Mouse (Mus musculus) limb, embryonic 15.5 days (tissue): ENCODE measurements at regions not wholly inside any gene's neighbourhood (a gene's known extent, or its start where the extent isn't known, plus 50 kb on each side); places are given as distances from the start of the nearest gene placed in this dataset.

Experiments
- ATAC-seq: fragments of 200-750 bp; cut with Nextera tagmentation; 2 replicates; pipeline ENCODE4 v1.8.0; 2017; ENCODE audit warnings: low read depth, moderate TSS enrichment; ENCODE audit not compliant: insufficient number of reproducible peaks, low FRiP score, low TSS enrichment
- H3K27ac ChIP-seq: fragments of 300-500 bp; sonication (generic); 2 replicates; pipeline ENCODE4 v1.5.1; 2015; ENCODE audit warnings: moderate library complexity, mild to moderate bottlenecking, inconsistent platforms
- H3K27me3 ChIP-seq: fragments of 300-500 bp; sonication (generic); 2 replicates; pipeline ENCODE4 v1.6.1; 2015; ENCODE audit warnings: inconsistent platforms
- H3K36me3 ChIP-seq: fragments of 300-500 bp; sonication (generic); 2 replicates; pipeline ENCODE4 v1.6.1; 2015; ENCODE audit warnings: inconsistent platforms
- H3K4me1 ChIP-seq: fragments of 300-500 bp; sonication (generic); 2 replicates; pipeline ENCODE4 v1.6.1; 2015; ENCODE audit warnings: inconsistent platforms
- H3K4me2 ChIP-seq: fragments of 300-500 bp; sonication (generic); 2 replicates; pipeline ENCODE4 v1.6.1; 2015; ENCODE audit warnings: mild to moderate bottlenecking, inconsistent platforms
- H3K4me3 ChIP-seq: fragments of 300-500 bp; sonication (generic); 2 replicates; pipeline ENCODE4 v1.5.1; 2015; ENCODE audit warnings: mild to moderate bottlenecking, inconsistent platforms
- H3K9ac ChIP-seq: fragments of 300-500 bp; sonication (generic); 2 replicates; pipeline ENCODE4 v1.6.1; 2015; ENCODE audit warnings: inconsistent platforms
- H3K9me3 ChIP-seq: fragments of 300-500 bp; sonication (generic); 2 replicates; pipeline ENCODE4 v1.6.1; 2016; ENCODE audit warnings: inconsistent platforms
- WGBS: fragments of 180-500 bp; shearing (Covaris S2); methylation state at CpG from one replicate; pipeline ENCODE4 v1.1.7; 2015; 5-methylcytosine and 5-hydroxymethylcytosine counted together

DNA sequence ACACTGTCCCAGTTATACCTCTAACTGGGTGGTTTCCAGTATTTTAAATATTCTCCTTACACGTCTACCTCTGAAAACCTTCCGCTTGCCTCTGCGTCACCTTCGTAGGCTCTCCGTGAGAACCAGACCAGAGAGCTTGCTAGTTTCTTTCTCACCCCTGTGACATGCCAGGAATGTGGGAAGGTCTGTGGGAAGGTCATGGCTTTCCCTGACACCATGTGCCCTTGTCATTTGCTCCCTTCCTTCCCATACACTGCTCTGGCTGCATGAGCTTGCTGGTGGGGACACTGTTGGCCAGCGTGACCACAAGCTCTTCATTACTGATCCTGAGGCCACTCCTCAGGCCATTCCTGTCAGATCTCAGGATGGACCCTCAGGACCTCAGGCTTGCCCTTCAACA is 66.5 kb upstream of the Slc38a4 start:
- no peak overlapping the region for H3K9ac ChIP-seq
- H3K27ac ChIP-seq, result no peak overlapping the region
- no peaks in the 10 kb centered on the region for H3K9me3 ChIP-seq
- 85% methylated on average over 6 of the region's 6 CpGs for WGBS
- H3K4me3 ChIP-seq, result no peak overlapping the region
- no peaks in the 10 kb centered on the region for H3K27me3 ChIP-seq
- H3K36me3 ChIP-seq, result no peaks in the 10 kb centered on the region
- no peaks in the 10 kb centered on the region for H3K4me1 ChIP-seq
- no peak overlapping the region for H3K4me2 ChIP-seq
- ATAC-seq, result no peak

GRCm38 (mm10) chr15:97112452-97113200 is 56.9 kb upstream of the Slc38a4 start:
- Histone ChIP-seq H3K27me3 (no peaks in the 10 kb centered on the region), H3K9me3 (no peaks in the 10 kb centered on the region), H3K36me3 (no peaks in the 10 kb centered on the region), H3K4me2 (no peak overlapping the region), H3K4me3 (no peak overlapping the region), H3K27ac (peak overlapping the region; percentile 64), H3K4me1 (peaks cover 39% of the 10 kb centered on the region), H3K9ac (no peak overlapping the region)
- WGBS, result 46% methylated on average over 19 of the region's 19 CpGs
- ATAC-seq, result peak; percentile 3; the same call in 1 of the 2 replicates

DNA sequence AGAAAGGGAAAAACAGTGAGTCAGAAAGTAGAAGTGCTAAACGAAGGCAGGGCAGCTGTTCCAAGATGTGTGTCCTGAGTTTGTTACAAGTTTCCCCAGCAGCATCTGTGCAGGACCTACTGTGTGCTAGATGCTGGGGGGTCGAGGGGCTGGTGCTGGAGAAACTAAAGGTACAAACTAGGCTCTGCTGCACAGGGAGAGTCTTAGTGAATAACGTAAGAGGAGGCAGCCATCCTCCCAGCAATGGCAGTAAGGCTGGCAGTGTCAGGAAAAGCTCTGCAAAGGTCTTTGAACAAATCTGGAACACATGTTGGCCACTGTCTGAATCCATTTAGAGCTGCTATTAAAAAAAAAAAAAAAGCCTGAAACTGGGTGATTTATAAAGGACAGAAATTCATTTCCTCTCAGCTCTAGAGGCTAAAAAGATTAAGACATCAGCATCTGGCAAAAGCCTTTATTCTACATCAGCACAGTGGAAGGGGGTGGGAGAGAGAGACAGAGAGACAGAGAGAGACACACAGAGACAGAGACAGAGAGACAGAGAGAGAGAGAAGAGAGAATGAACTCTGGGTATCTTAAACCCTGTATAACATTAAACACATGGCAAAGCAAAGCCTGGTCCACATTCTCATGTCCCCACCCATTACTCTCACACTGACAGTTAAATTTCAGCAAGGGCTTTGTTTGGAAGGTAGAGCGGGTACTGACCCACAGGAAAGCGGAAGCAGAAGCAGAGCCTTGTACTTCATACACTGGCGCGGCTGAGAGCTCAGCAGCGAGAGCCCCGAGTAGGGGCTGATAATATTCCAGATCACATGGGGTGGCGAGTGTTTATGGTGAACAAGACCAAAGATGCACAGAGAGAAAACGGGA is 55.8 kb upstream of the Slc38a4 start:
- Histone ChIP-seq H3K4me1 (peaks cover 39% of the 10 kb centered on the region), H3K4me2 (peak overlapping the region; percentile 17; the same call in 1 of the 2 replicates), H3K4me3 (no peak overlapping the region), H3K9ac (no peak overlapping the region), H3K27me3 (no peaks in the 10 kb centered on the region), H3K9me3 (no peaks in the 10 kb centered on the region), H3K27ac (peak overlapping the region; percentile 64), H3K36me3 (no peaks in the 10 kb centered on the region)
- 32% methylated on average over 11 of the region's 11 CpGs for WGBS
- ATAC-seq, result 0 out of 2 replicates have a peak, but pooled peaks have one; percentile 26

GRCm38 (mm10) chr15:97107779-97108178 is 52.0 kb upstream of the Slc38a4 start:
- Histone ChIP-seq H3K27ac (no peak overlapping the region), H3K36me3 (no peaks in the 10 kb centered on the region), H3K9ac (no peak overlapping the region), H3K4me3 (no peak overlapping the region), H3K4me2 (no peak overlapping the region), H3K4me1 (peaks cover 35% of the 10 kb centered on the region), H3K27me3 (no peaks in the 10 kb centered on the region), H3K9me3 (no peaks in the 10 kb centered on the region)
- WGBS, result 15% methylated on average over 10 of the region's 10 CpGs
- no peak for ATAC-seq

DNA sequence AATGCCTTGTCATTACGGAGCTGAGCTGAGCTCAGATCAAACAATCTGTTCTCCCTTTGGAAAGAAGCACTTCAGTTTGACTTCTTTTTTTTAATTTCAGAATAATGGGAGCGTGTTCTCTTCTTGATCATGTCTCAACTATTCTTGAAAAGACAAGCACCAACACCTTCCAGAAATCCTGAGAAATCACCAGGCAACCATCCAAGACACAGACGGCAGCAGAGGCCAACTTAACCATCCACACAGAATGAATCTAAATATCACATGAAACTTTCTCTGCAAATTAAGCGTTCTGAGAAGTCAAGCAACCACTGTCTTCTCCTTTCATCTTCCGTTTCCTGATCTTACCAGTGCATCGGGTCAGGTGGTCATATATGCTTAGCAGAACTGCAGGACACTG is 50.8 kb upstream of the Slc38a4 start:
- ATAC-seq, result no peak
- H3K27ac ChIP-seq, result no peak overlapping the region
- H3K9me3 ChIP-seq, result no peaks in the 10 kb centered on the region
- H3K36me3 ChIP-seq, result no peaks in the 10 kb centered on the region
- peaks cover 33% of the 10 kb centered on the region for H3K4me1 ChIP-seq
- H3K4me3 ChIP-seq, result no peak overlapping the region
- 61% methylated on average over 6 of the region's 6 CpGs for WGBS
- no peak overlapping the region for H3K9ac ChIP-seq
- no peak overlapping the region for H3K4me2 ChIP-seq
- no peaks in the 10 kb centered on the region for H3K27me3 ChIP-seq
